Mouse (Mus musculus) ES-Bruce4 (cell line): ENCODE measurements around the gene Ncapd3.

Experiments used
- CTCF ChIP-seq: IDR thresholded peaks from one replicate; pipeline ENCODE4 v1.8.1; 2011; ENCODE audit warnings: low read depth, low read length
- POLR2A ChIP-seq: IDR thresholded peaks from one replicate; pipeline ENCODE4 v1.8.1; 2011; ENCODE audit warnings: low read length; ENCODE audit not compliant: insufficient read depth

- TF ChIP-seq POLR2A (no peak), CTCF (no peak)
Observed at GRCm38 (mm10) chr9:27111756-27112155, 81.8 kb downstream of the Ncapd3 start.
